Mouse (Mus musculus) ovary, postnatal 10 days (tissue): ENCODE data around the gene Gm2056.
"Not testable (repeated sequence)": the region's sequence is repeated elsewhere in the genome, so short reads cannot be mapped to it uniquely, and the experiment has no call there.

Experiments used
- DNase-seq: peaks from one replicate; pipeline ENCODE4 v3.0.0; 2022; ENCODE audit warnings: low spot score

Gm2056 gene

DNA sequence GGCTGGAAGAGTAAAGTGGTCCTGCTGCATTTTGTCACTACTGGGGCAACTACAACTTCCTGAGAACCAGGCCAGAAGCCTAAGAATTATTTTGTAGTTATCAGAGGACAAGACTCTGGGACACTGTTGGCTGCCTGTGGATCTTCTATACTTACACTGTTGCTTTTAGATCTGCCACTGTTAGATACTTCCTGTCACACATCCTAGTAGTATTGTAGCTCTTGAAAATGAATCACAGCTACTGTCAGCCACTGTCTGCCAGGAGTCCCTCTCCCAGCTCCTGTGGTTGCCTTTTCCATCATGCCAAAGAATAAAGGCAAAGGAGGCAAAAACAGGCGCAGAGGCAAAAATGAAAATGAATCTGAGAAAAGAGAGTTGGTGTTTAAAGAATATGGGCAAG lies at the start of gene Gm2056:
TSS of gene Gm2056 (plus strand) at position 301 of the 400 bp plus-strand sequence.
- DNase-seq: not testable (repeated sequence)

DNA sequence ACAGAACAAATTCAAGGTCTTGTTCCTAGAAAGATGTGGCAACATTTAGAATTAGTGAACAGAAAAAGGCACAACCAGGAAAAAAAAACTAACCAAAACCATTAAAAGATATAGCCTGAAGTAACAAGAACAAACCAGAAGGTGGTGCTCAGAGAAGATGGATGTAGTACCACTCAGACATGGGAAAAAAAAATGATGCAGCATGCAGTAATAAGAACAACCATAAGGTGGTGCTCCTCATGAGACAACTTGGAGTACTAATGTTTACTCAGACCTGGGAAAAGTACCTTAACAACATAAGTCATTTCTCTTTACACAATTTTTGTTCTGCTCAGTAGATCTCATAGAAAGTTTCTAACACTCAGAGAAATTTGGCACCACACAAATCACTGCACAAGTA lies 42.8 kb upstream of the Gm2056 start:
- not testable (repeated sequence) for DNase-seq

DNA sequence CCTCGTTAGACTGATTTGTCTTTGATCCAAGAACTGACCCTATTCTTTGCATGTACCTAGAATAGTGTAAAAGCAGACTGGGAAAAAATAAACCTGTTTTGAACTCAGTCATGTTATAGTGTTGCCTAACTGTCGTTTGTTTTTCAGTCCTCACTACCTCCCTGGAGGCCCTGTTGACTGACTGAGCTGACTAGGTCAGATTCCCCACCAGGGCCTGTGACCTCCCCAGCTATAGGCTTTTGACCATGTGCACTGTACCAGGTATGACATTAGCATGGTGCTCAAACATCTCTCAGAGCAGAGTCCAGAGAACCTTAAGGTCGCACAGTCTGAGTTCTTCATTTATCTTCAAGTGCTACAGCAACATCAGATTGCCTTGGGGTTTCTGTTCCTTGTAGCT lies 22.7 kb upstream of the Gm2056 start:
- not testable (repeated sequence) for DNase-seq

DNA sequence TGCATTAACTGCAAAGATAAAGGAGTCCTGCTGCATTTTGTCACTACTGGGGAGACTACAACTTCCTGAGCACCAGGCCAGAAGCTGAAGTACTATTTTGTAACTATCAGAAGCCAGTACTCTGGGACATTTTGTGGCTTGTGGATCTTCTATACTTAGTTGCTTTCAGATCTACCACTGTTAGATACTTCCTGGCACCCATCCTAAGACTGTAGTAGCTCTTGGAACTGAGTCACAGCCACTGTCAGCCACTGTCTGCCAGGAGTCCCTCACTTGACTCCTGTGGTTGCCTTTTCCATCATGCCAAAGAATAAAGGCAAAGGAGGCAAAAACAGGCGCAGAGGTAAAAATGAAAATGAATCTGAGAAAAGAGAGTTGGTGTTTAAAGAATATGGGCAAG lies 15.3 kb upstream of the Gm2056 start, which contains the start of gene Gm2075:
TSS of gene Gm2075 (plus strand) at position 301 of the 400 bp plus-strand sequence.
- DNase-seq: not testable (repeated sequence)

DNA sequence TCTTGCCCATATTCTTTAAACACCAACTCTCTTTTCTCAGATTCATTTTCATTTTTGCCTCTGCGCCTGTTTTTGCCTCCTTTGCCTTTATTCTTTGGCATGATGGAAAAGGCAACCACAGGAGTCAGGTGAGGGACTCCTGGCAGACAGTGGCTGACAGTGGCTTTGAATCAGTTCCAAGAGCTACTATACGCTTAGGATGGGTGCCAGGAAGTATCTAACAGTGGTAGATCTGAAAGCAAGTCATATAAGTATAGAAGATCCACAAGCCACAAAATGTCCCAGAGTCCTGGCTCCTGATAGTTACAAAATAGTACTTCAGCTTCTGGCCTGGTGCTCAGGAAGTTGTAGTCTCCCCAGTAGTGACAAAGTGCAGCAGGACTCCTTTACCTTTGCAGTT lies 8.1 kb upstream of the Gm2056 start, which contains the start of gene Gm6803:
TSS of gene Gm6803 (minus strand) at position 101 of the 400 bp plus-strand sequence.
- not testable (repeated sequence) for DNase-seq

DNA sequence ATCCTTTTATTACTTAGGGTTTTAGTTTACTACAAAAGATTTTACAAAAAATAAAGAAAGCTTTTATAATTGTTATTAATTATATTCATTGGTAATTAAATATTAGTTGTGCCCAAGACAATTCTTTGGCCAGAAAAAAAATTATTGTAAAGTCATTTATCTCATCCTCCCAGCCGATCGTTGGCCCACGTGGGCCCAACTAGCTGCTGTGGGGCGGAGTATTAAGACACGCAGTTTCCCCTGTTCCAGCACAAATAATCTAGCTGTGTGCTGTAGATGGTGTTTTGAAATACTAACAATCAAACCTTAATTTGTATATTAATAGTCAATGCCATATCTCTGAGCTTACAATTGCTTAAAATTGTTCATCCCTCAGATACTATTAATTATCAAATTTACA lies 5.4 kb downstream of the Gm2056 start:
- DNase-seq: not testable (repeated sequence)

DNA sequence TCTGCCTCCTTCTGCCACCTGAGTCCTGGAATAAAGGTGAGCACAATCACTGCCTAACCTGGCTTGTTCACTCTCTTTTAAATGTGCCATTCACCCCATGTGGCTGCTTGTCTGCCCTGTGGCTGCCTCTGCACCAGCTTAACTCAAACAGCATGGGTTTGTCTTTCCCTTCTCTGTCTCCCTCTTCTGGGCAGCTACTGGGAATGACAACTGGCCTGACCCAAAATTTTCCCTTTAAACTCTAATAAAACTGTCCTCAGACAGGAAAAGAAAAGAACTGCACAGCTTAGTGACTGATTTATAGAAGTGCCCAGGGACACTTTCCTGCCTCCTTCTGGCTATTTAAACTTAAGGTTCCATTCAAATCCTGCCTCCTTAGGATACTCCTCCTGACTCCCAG lies 12.3 kb downstream of the Gm2056 start:
- DNase-seq: not testable (repeated sequence)

DNA sequence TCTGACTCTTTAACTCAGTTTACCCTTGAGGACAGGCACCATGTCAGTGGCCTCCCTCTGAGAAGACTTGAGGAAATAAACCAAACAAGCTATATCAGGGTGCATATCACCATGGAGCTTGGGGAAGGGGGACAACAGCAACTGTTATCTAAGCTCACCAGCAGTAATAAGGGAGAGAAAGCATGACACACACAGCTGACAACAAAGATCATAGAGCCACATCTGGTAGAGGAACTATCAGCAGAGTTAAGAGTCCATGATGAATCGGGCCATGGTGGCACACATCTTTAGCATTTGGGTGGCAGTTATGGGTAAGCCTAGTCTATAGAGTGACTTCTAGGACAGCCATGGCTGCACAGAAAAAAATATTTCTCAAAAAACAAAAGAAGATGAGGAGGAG lies 12.9 kb downstream of the Gm2056 start:
- DNase-seq: not testable (repeated sequence)

DNA sequence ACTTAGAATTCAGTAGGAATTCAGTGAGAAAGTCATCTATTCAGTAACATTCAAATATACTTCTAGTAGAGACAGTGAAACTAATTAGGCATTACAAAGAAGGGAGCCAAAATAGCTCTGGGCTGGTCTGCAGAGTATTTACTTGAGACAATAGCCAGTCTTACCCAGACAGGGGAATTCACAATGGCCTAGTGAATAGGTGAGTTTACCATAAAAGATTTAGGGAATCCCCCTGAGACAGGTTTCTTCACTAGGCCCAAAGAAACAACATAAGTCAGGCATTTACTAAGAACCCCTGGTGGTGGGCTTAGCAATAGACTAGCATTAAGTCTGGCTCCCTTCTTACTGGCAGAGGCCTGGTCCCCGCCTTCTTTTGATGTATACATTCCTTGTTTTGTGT lies 18.4 kb downstream of the Gm2056 start:
- DNase-seq: not testable (repeated sequence)
